Mouse (Mus musculus) stomach, embryonic 16.5 days (tissue): Measurements from ENCODE around the gene Psmc2. TPM values are rescaled to one million over a fixed set of nuclear protein-coding genes. Genes with fewer than 3 reads are reported as not detected.

ENCODE experiments used
- ATAC-seq: fragments of 200-750 bp; cut with Nextera tagmentation; 2 replicates; pipeline ENCODE4 v1.8.0; 2017; ENCODE audit warnings: moderate number of reproducible peaks, moderate TSS enrichment; ENCODE audit not compliant: insufficient read depth, low FRiP score
- H3K27ac ChIP-seq: fragments of 300-500 bp; sonication (generic); 2 replicates; pipeline ENCODE4 v1.5.1; 2014; ENCODE audit warnings: low read length
- H3K27me3 ChIP-seq: fragments of 300-500 bp; sonication (generic); 2 replicates; pipeline ENCODE4 v1.6.1; 2014; ENCODE audit warnings: low read length, control low read depth, mixed read lengths; ENCODE audit not compliant: control insufficient read depth, insufficient read depth
- H3K36me3 ChIP-seq: fragments of 300-500 bp; sonication (generic); 2 replicates; pipeline ENCODE4 v1.6.1; 2014; ENCODE audit warnings: low read length; ENCODE audit not compliant: control insufficient read depth, insufficient read depth
- H3K4me1 ChIP-seq: fragments of 300-500 bp; sonication (generic); 2 replicates; pipeline ENCODE4 v1.6.1; 2014; ENCODE audit warnings: low read length, control low read depth, mixed read lengths; ENCODE audit not compliant: control insufficient read depth, insufficient read depth
- H3K4me2 ChIP-seq: fragments of 300-500 bp; sonication (generic); 2 replicates; pipeline ENCODE4 v1.6.1; 2014; ENCODE audit warnings: low read depth, low read length, mixed read lengths
- H3K4me3 ChIP-seq: fragments of 300-500 bp; sonication (generic); replicated peaks from 2 replicates; pipeline ENCODE4 v1.5.1; 2014; ENCODE audit warnings: mild to moderate bottlenecking, low read length
- H3K9ac ChIP-seq: fragments of 300-500 bp; sonication (generic); 2 replicates; pipeline ENCODE4 v1.6.1; 2014; ENCODE audit warnings: low read length
- H3K9me3 ChIP-seq: fragments of 300-500 bp; sonication (generic); replicated peaks from 2 replicates; pipeline ENCODE4 v1.6.1; 2016; ENCODE audit warnings: low read length, control low read depth; ENCODE audit not compliant: control insufficient read depth
- WGBS: fragments of 180-500 bp; shearing (Covaris S2); extraction: QIAGEN DNeasy Blood & Tissue Kit; methylation state at CpG from one replicate; pipeline ENCODE4 v1.1.7; 2014; 5-methylcytosine and 5-hydroxymethylcytosine counted together
- polyA plus RNA-seq: library from polyadenylated mRNA; unstranded; fragments of >200 nt; fragmentation: Nextera tagmentation; extraction: Ambion mirVana; gene quantifications from 2 replicates; pipeline ENCODE4 v1.2.1, GENCODE M21; 2015

Psmc2 gene
- polyA plus RNA-seq, 1 experiment from 2014 or later, result 166 TPM

GRCm38 (mm10) chr5:21745966-21746365 is 39.1 kb upstream of the Psmc2 start:
- H3K27ac ChIP-seq, result no peak overlapping the region
- ATAC-seq, result no peak
- WGBS, result 93% methylated on average over 7 of the region's 8 CpGs
- peaks cover 23% of the 10 kb centered on the region; the same call in 1 of the 2 replicates for H3K36me3 ChIP-seq
- no peaks in the 10 kb centered on the region for H3K27me3 ChIP-seq
- H3K4me2 ChIP-seq, result no peak overlapping the region
- H3K9ac ChIP-seq, result no peak overlapping the region
- no peaks in the 10 kb centered on the region for H3K9me3 ChIP-seq
- no peaks in the 10 kb centered on the region for H3K4me1 ChIP-seq
- H3K4me3 ChIP-seq, result no peak overlapping the region

GRCm38 (mm10) chr5:21768506-21768905 is 16.6 kb upstream of the Psmc2 start:
- no peaks in the 10 kb centered on the region for H3K4me1 ChIP-seq
- H3K27me3 ChIP-seq, result no peaks in the 10 kb centered on the region
- H3K9me3 ChIP-seq, result no peaks in the 10 kb centered on the region
- H3K4me3 ChIP-seq, result no peak overlapping the region
- no peak overlapping the region for H3K4me2 ChIP-seq
- no peak for ATAC-seq
- no peak overlapping the region for H3K9ac ChIP-seq
- 90% methylated on average over 4 of the region's 4 CpGs for WGBS
- peaks cover 31% of the 10 kb centered on the region for H3K36me3 ChIP-seq
- no peak overlapping the region for H3K27ac ChIP-seq

- ATAC-seq, result no peak
- Histone ChIP-seq H3K4me1 (no peaks in the 10 kb centered on the region), H3K4me2 (no peak overlapping the region), H3K9ac (no peak overlapping the region), H3K9me3 (no peaks in the 10 kb centered on the region), H3K4me3 (no peak overlapping the region), H3K27me3 (no peaks in the 10 kb centered on the region), H3K36me3 (peaks cover 23% of the 10 kb centered on the region), H3K27ac (no peak overlapping the region)
- 91% methylated on average over 6 of the region's 6 CpGs for WGBS
Measured at GRCm38 (mm10) chr5:21769841-21770240, 15.2 kb upstream of the Psmc2 start.

GRCm38 (mm10) chr5:21776491-21776890 is 8.6 kb upstream of the Psmc2 start:
- no peak overlapping the region for H3K27ac ChIP-seq
- no peaks in the 10 kb centered on the region for H3K9me3 ChIP-seq
- 91% methylated on average over 6 of the region's 6 CpGs for WGBS
- no peaks in the 10 kb centered on the region for H3K4me1 ChIP-seq
- H3K4me3 ChIP-seq, result no peak overlapping the region
- no peak for ATAC-seq
- H3K9ac ChIP-seq, result no peak overlapping the region
- 0 out of 2 replicates have a peak, but pooled peaks cover 3% of the 10 kb centered on the region for H3K36me3 ChIP-seq
- no peaks in the 10 kb centered on the region for H3K27me3 ChIP-seq
- H3K4me2 ChIP-seq, result no peak overlapping the region

GRCm38 (mm10) chr5:21784161-21785052 is 676 bp upstream of the Psmc2 start:
- H3K9ac ChIP-seq, result peak overlapping the region; percentile 86
- peak overlapping the region; percentile 98 for H3K4me3 ChIP-seq
- no peaks in the 10 kb centered on the region for H3K27me3 ChIP-seq
- H3K4me2 ChIP-seq, result peak overlapping the region; percentile 94
- ATAC-seq, result peak; percentile 26
- H3K36me3 ChIP-seq, result 0 out of 2 replicates have a peak, but pooled peaks cover 11% of the 10 kb centered on the region
- H3K27ac ChIP-seq, result peak overlapping the region; percentile 32
- no peaks in the 10 kb centered on the region for H3K9me3 ChIP-seq
- peaks cover 5% of the 10 kb centered on the region; the same call in 1 of the 2 replicates for H3K4me1 ChIP-seq
- WGBS, result under 1% methylated on average over 51 of the region's 51 CpGs

GRCm38 (mm10) chr5:21785776-21786175 is 693 bp downstream of the Psmc2 start:
- H3K9me3 ChIP-seq, result no peaks in the 10 kb centered on the region
- no peak overlapping the region for H3K27ac ChIP-seq
- ATAC-seq, result no peak
- peaks cover 5% of the 10 kb centered on the region; the same call in 1 of the 2 replicates for H3K4me1 ChIP-seq
- peak overlapping the region; percentile 70 for H3K4me2 ChIP-seq
- H3K27me3 ChIP-seq, result no peaks in the 10 kb centered on the region
- WGBS, result 79% methylated on average over 7 of the region's 7 CpGs
- no peak overlapping the region for H3K4me3 ChIP-seq
- 0 out of 2 replicates have a peak, but pooled peaks cover 8% of the 10 kb centered on the region for H3K36me3 ChIP-seq
- no peak overlapping the region for H3K9ac ChIP-seq

- WGBS, result 1% methylated on average over 51 of the region's 51 CpGs
- peaks cover 5% of the 10 kb centered on the region; the same call in 1 of the 2 replicates for H3K4me1 ChIP-seq
- H3K27me3 ChIP-seq, result no peaks in the 10 kb centered on the region
- 0 out of 2 replicates have a peak, but pooled peaks cover 8% of the 10 kb centered on the region for H3K36me3 ChIP-seq
- no peaks in the 10 kb centered on the region for H3K9me3 ChIP-seq
- peak overlapping the region; percentile 82 for H3K27ac ChIP-seq
- H3K4me2 ChIP-seq, result peak overlapping the region; percentile 76
- ATAC-seq, result peak; percentile 85
- H3K4me3 ChIP-seq, result peak overlapping the region; percentile 64
- peak overlapping the region; percentile 78 for H3K9ac ChIP-seq
Measured at GRCm38 (mm10) chr5:21786258-21787185, 1.4 kb downstream of the Psmc2 start.

GRCm38 (mm10) chr5:21787186-21788105 is 2.4 kb downstream of the Psmc2 start:
- no peaks in the 10 kb centered on the region for H3K9me3 ChIP-seq
- H3K9ac ChIP-seq, result peak overlapping the region; percentile 78
- no peaks in the 10 kb centered on the region for H3K27me3 ChIP-seq
- peak overlapping the region; percentile 76 for H3K4me2 ChIP-seq
- peaks cover 5% of the 10 kb centered on the region; the same call in 1 of the 2 replicates for H3K4me1 ChIP-seq
- 33% methylated on average over 11 of the region's 11 CpGs for WGBS
- peak overlapping the region; percentile 49 for H3K27ac ChIP-seq
- 0 out of 2 replicates have a peak, but pooled peaks cover under 1% of the 10 kb centered on the region for H3K36me3 ChIP-seq
- peak overlapping the region; percentile 64 for H3K4me3 ChIP-seq
- ATAC-seq, result no peak
